Mouse (Mus musculus): Measurements from ENCODE around the gene Plekhm2.
A peak's percentile ranks its signal among the peaks of the same experiment; 100 is the strongest.

The Plekhm2 gene

GRCm38 (mm10) chr4:141605421-141605820, 59.3 kb downstream of the Plekhm2 start:
- DNase-seq (ENCODE audit: low read depth, low spot score), result no peak

DNA sequence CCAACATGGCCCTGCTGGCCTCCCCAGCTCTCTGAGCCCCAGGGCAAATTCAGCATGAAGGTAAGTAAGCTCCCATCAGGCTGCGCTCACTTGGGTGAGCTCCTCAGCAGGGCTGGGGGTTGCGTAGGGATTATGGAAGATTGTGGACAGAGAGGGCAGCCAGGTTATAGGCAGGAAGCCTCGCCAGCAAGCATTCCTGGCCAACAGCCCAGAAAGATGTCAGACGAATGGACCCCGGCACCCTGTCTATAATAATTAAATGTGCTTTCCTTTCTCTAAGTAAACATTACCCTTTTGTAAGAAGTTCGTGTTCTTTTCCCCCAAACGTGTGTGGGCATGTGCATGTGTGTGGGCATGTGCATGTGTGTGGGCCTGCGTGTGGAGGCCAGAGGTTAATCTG, 60.2 kb downstream of the Plekhm2 start:
- DNase-seq (ENCODE audit: low read depth, low spot score), result no peak

- DNase-seq (ENCODE audit: low read depth, low spot score), result no peak
Observed at GRCm38 (mm10) chr4:141603921-141604320, 60.8 kb downstream of the Plekhm2 start.

- DNase-seq (ENCODE audit: low read depth, low spot score), result peak; percentile 80
Observed at GRCm38 (mm10) chr4:141602523-141603223, 62.0 kb downstream of the Plekhm2 start.

DNA sequence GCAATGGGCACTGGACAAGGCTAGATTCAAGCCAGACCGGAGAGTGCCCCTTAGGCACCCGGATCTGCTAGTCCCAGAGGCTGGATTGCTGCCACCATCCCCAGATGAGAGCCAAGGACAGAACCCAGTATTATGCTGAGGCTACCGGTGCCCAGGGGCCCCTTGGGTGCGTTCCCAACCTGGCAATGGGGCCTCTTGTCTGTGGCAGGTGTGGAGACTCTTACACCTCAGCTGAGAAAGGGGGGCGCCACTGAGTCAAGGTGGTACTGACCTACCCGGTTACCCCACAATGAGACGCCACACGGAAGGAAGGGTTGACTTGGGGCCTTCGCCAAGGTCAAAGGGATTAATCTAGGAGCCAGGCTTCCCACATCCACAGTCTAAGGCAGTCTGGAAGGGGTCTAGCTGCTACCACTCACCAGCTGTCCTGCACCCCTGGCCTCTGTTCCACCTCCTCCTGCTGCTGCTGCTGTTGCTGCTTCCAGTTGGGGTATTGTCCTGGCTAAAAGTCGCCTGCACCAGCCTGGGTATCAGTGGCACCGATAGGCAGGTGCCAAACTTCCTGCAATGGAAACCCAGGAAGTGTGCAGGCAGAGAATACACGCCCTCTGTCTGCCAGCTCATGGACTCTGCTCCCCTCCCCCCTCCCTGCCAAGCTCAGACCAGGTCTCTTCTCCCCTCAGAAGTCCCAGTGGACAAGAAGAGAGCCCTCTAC, 63.4 kb downstream of the Plekhm2 start:
- no peak for DNase-seq (ENCODE audit: low read depth, low spot score)

DNA sequence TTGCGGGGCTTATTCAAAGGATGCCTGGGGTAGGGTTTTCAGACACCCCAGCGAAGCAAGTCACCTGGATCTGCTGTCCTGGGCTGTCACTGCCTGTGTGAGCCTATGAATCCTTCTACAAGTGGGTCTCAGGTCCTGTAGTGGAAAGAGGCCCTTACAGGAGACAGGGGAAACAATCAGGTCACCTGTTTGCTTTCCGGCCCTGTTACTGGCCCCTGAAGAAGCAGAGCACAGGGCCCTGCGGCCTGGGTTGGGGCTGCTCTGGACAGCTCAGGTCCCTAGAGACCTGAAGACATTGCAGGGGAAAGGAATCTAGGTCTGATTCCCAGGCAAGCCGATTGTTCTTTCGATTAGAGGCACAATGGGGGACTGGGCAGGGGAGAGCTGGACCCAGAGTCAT, 64.3 kb downstream of the Plekhm2 start:
- no peak for DNase-seq (ENCODE audit: low read depth, low spot score)

GRCm38 (mm10) chr4:141599251-141600141, 65.2 kb downstream of the Plekhm2 start:
- peak; percentile 91 for DNase-seq (ENCODE audit: low read depth, low spot score)

GRCm38 (mm10) chr4:141598894-141599250, 65.8 kb downstream of the Plekhm2 start:
- peak; percentile 77 for DNase-seq (ENCODE audit: low read depth, low spot score)

- peak; percentile 99 for DNase-seq (ENCODE audit: low read depth, low spot score)
Observed at GRCm38 (mm10) chr4:141598199-141598893, 66.4 kb downstream of the Plekhm2 start.

DNA sequence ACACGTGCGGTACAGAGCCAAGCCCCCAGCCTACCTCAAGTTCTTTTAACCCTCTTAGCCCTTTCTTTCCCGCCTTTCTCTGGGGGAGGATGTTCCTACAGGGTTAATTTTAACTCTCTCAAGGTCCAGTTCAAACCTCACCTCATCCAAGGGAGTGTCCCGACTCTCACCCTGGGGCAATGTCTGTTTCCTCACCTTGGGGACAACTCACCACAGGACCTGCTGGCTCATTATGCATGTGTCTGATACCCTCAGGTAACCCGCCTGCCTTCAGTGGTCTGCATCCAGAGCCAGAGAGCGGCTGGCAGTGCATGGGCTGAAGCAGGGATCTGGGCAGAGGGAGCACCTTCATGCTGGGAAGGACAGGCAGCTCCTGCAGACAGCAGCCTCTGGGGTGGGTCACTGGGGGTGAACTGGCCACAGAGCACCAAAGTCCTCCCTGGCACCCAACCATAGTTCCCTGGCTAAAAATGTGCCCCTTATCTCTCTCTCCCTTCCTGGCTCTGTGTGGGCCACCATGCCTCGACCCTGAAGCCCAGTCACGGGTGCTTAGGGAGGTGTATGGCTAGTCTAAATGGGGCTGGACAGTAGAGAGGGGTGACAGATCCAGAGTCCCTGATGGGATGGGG, 67.9 kb downstream of the Plekhm2 start:
- peak; percentile 74 for DNase-seq (ENCODE audit: low read depth, low spot score)

GRCm38 (mm10) chr4:141595605-141596268, 69.0 kb downstream of the Plekhm2 start:
- no peak for DNase-seq (ENCODE audit: low read depth, low spot score)

DNA sequence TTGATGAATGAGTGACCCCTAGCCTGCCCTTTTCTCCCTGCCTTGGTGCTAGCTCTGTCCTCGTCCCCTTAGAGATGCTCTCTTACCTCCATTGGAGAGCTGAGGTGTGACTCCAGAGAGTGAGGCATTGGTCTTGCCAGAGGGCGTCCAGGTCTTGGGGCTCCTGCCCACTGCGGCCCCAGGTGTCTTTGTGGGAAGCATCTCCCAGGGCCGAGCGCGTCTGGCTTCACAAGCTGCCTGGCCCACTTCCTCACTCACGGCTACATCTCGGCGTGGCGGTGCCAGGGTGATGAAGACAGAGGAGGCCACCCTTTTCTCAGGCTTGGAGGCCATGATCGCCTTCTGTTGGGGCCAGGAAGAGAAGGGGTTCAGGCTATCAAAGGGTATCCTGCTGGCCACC, 69.6 kb downstream of the Plekhm2 start:
- no peak for DNase-seq (ENCODE audit: low read depth, low spot score)

DNA sequence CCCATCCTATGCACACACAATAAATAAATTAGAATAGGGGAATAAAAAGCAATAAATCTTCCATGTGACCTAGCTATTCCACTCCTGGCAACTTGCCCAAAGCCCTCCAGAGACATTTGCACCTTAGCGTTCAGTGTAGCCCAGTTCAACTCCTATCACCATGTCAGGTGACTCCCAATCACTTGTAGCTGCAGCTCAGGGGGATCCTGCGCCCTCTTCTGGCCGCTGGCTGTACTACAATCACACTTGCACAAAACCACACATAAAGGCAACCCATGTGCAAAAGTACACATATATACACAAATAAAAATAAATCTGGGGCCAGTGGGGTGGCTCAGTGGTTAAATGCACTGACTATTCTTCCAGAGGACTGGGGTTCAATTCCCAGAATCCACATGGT, 73.2 kb downstream of the Plekhm2 start:
- DNase-seq (ENCODE audit: low read depth, low spot score), result peak; percentile 83

DNA sequence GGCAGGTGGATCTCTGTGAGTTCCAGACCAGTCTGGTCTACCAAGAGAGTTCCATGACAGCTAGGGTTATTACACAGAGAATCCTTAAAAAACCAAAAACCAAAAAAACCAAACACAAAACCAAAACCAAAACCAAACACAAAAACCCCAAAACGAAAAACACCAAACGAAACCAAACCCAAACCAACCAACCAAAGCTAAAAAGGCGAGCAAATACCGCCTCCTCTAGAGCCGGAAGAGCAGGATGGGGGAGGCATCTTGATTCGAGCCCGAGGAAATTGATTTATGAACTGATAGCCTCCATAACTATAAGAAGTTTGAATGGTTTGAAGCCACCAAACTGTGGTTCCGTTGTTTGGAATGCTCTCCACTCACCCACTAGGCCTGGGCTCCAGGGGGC, 80.8 kb downstream of the Plekhm2 start:
- DNase-seq (ENCODE audit: low read depth, low spot score), result no peak

GRCm38 (mm10) chr4:141581051-141581450, 83.6 kb downstream of the Plekhm2 start:
- DNase-seq (ENCODE audit: low read depth, low spot score), result no peak

- DNase-seq (ENCODE audit: low read depth, low spot score), result no peak
Observed at GRCm38 (mm10) chr4:141578833-141579232, 85.9 kb downstream of the Plekhm2 start.

- peak; percentile 89 for DNase-seq (ENCODE audit: low read depth, low spot score)
Observed at GRCm38 (mm10) chr4:141576877-141577276, 87.8 kb downstream of the Plekhm2 start.

DNA sequence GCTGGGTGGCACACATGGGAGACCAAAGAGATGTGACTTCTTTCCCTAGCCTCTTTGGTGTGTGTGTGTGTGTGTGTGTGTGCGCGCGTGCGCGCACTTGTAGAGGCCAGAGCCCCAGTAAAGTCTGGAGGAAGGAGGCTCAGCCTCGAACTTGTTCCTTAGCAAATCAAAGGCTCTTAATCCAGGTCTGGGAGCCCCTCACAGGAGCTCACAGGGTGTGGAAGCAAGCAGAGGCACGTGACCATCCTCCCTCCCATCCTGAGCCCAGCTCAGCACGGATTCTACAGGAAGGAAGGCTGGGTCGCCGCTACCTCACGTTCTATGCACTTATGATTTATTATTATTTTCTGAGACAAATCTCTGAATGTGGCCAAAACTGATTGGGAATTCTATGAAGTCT, 88.3 kb downstream of the Plekhm2 start:
- peak; percentile 85 for DNase-seq (ENCODE audit: low read depth, low spot score)
